Mouse (Mus musculus): ENCODE results near the gene Csrnp3. TPM values are rescaled to one million over a fixed set of nuclear protein-coding genes. Genes with fewer than 3 reads are reported as not detected.
A peak's percentile ranks its signal among the peaks of the same experiment; 100 is the strongest.
"Not testable (repeated sequence)": the region's sequence is repeated elsewhere in the genome, so short reads cannot be mapped to it uniquely, and the experiment has no call there.

Csrnp3 gene
- 2.3 and 2.5 TPM in 2 replicates for polyA plus RNA-seq (2015; fragmentation: Nextera tagmentation; extraction: Ambion mirVana)

- Histone ChIP-seq H3K4me3 (replicated peaks) (peak within 1 kb of the TSS; percentile 49), H3K9me3 (replicated peaks) (no peaks in the 10 kb centered on the region), H3K9ac (peak within 1 kb of the TSS; percentile 44), H3K27me3 (no peaks in the 10 kb centered on the region), H3K4me2 (peak within 1 kb of the TSS; percentile 66), H3K4me1 (0 out of 2 replicates have a peak, but pooled peaks cover 11% of the 10 kb centered on the region), H3K27ac (no peak within 1 kb of the TSS; the same call in 1 of the 2 replicates), H3K36me3 (no peaks in the 10 kb centered on the region)
- 2% methylated on average over 6 of the region's 6 CpGs for WGBS
- ATAC-seq (replicated peaks; ENCODE audit: low FRiP score): peak; percentile 94
Observed at GRCm38 (mm10) chr2:65845551-65845950, at the start of gene Csrnp3. Gene Csrnp3 (plus strand): TSS chr2:65845767.

GRCm38 (mm10) chr2:65801054-65801709, 44.4 kb upstream of the Csrnp3 start:
- 61% methylated on average over 1 of the region's 1 CpGs for WGBS
- no peaks in the 10 kb centered on the region for H3K4me1 ChIP-seq
- no peak overlapping the region for H3K9ac ChIP-seq
- peak; percentile 54; the same call in 1 of the 2 replicates for ATAC-seq (replicated peaks; ENCODE audit: low FRiP score)
- no peaks in the 10 kb centered on the region for H3K27me3 ChIP-seq
- peaks cover 6% of the 10 kb centered on the region; the same call in 1 of the 2 replicates for H3K9me3 ChIP-seq (replicated peaks)
- H3K36me3 ChIP-seq: no peaks in the 10 kb centered on the region
- no peak overlapping the region for H3K4me3 ChIP-seq (replicated peaks)
- H3K4me2 ChIP-seq: no peak overlapping the region
- H3K27ac ChIP-seq: no peak overlapping the region

- Histone ChIP-seq H3K4me2 (no peak overlapping the region), H3K9me3 (replicated peaks) (no peaks in the 10 kb centered on the region), H3K4me1 (no peaks in the 10 kb centered on the region), H3K9ac (no peak overlapping the region), H3K4me3 (replicated peaks) (no peak overlapping the region), H3K27me3 (no peaks in the 10 kb centered on the region), H3K36me3 (no peaks in the 10 kb centered on the region), H3K27ac (no peak overlapping the region)
- no peak for ATAC-seq (replicated peaks; ENCODE audit: low FRiP score)
- WGBS: 85% methylated on average over 6 of the region's 6 CpGs
Observed at GRCm38 (mm10) chr2:65806556-65806955, 39.0 kb upstream of the Csrnp3 start.

- H3K27me3 ChIP-seq; H3K4me1 ChIP-seq; H3K4me3 ChIP-seq (replicated peaks); ATAC-seq (replicated peaks; ENCODE audit: low FRiP score); H3K9ac ChIP-seq; H3K36me3 ChIP-seq; H3K4me2 ChIP-seq; H3K9me3 ChIP-seq (replicated peaks); H3K27ac ChIP-seq: not testable (repeated sequence)
- WGBS: 87% methylated on average over 6 of the region's 6 CpGs
Observed at GRCm38 (mm10) chr2:65811203-65811602, 34.4 kb upstream of the Csrnp3 start.

- Histone ChIP-seq H3K36me3 (no peaks in the 10 kb centered on the region), H3K27me3 (no peaks in the 10 kb centered on the region), H3K9ac (no peak overlapping the region), H3K27ac (peak overlapping the region; percentile 45; the same call in 1 of the 2 replicates), H3K4me2 (peak overlapping the region; percentile 49), H3K4me1 (no peaks in the 10 kb centered on the region), H3K4me3 (replicated peaks) (peak overlapping the region; percentile 28), H3K9me3 (replicated peaks) (no peaks in the 10 kb centered on the region)
- WGBS: 36% methylated on average over 20 of the region's 20 CpGs
- peak; percentile 81 for ATAC-seq (replicated peaks; ENCODE audit: low FRiP score)
Observed at GRCm38 (mm10) chr2:65818080-65818796, 27.3 kb upstream of the Csrnp3 start.

- no peak for ATAC-seq (replicated peaks; ENCODE audit: low FRiP score)
Observed at GRCm38 (mm10) chr2:65820114-65820769, 25.3 kb upstream of the Csrnp3 start.

GRCm38 (mm10) chr2:65826314-65826713, 19.3 kb upstream of the Csrnp3 start:
- 85% methylated on average over 2 of the region's 2 CpGs for WGBS
- H3K27me3 ChIP-seq: no peaks in the 10 kb centered on the region
- no peaks in the 10 kb centered on the region for H3K4me1 ChIP-seq
- no peak overlapping the region for H3K4me3 ChIP-seq (replicated peaks)
- no peak overlapping the region for H3K4me2 ChIP-seq
- ATAC-seq (replicated peaks; ENCODE audit: low FRiP score): no peak
- H3K36me3 ChIP-seq: no peaks in the 10 kb centered on the region
- no peak overlapping the region for H3K27ac ChIP-seq
- H3K9me3 ChIP-seq (replicated peaks): no peaks in the 10 kb centered on the region
- no peak overlapping the region for H3K9ac ChIP-seq

More at GRCm38 (mm10) chr2:65820114-65820769, 25.3 kb upstream of the Csrnp3 start:
- H3K4me3 ChIP-seq (replicated peaks): no peak overlapping the region
- no peaks in the 10 kb centered on the region for H3K9me3 ChIP-seq (replicated peaks)
- H3K27me3 ChIP-seq: no peaks in the 10 kb centered on the region
- H3K4me2 ChIP-seq: no peak overlapping the region
- no peak overlapping the region for H3K27ac ChIP-seq
- no peaks in the 10 kb centered on the region for H3K36me3 ChIP-seq
- WGBS: 75% methylated on average over 4 of the region's 4 CpGs
- H3K9ac ChIP-seq: no peak overlapping the region
- H3K4me1 ChIP-seq: no peaks in the 10 kb centered on the region

- no peaks in the 10 kb centered on the region for H3K36me3 ChIP-seq
Observed at GRCm38 (mm10) chr2:65826801-65827200, 18.8 kb upstream of the Csrnp3 start.

GRCm38 (mm10) chr2:65828699-65829098, 16.9 kb upstream of the Csrnp3 start:
- 92% methylated on average over 1 of the region's 1 CpGs for WGBS
- no peak overlapping the region for H3K27ac ChIP-seq
- H3K4me2 ChIP-seq: no peak overlapping the region
- no peaks in the 10 kb centered on the region for H3K36me3 ChIP-seq
- H3K27me3 ChIP-seq: no peaks in the 10 kb centered on the region
- no peak overlapping the region for H3K9ac ChIP-seq
- H3K4me3 ChIP-seq (replicated peaks): no peak overlapping the region
- no peak for ATAC-seq (replicated peaks; ENCODE audit: low FRiP score)
- H3K4me1 ChIP-seq: no peaks in the 10 kb centered on the region
- H3K9me3 ChIP-seq (replicated peaks): no peaks in the 10 kb centered on the region

More at GRCm38 (mm10) chr2:65826801-65827200, 18.8 kb upstream of the Csrnp3 start:
- Histone ChIP-seq H3K27ac (no peak overlapping the region), H3K4me2 (no peak overlapping the region), H3K27me3 (no peaks in the 10 kb centered on the region), H3K4me1 (no peaks in the 10 kb centered on the region), H3K9ac (no peak overlapping the region), H3K9me3 (replicated peaks) (no peaks in the 10 kb centered on the region), H3K4me3 (replicated peaks) (no peak overlapping the region)
- WGBS: 85% methylated on average over 6 of the region's 6 CpGs
- ATAC-seq (replicated peaks; ENCODE audit: low FRiP score): no peak

- no peak overlapping the region for H3K27ac ChIP-seq
- no peaks in the 10 kb centered on the region for H3K4me1 ChIP-seq
- H3K9ac ChIP-seq: no peak overlapping the region
- H3K4me2 ChIP-seq: no peak overlapping the region
- H3K36me3 ChIP-seq: no peaks in the 10 kb centered on the region
- ATAC-seq (replicated peaks; ENCODE audit: low FRiP score): no peak
- no peaks in the 10 kb centered on the region for H3K9me3 ChIP-seq (replicated peaks)
- no peaks in the 10 kb centered on the region for H3K27me3 ChIP-seq
- no peak overlapping the region for H3K4me3 ChIP-seq (replicated peaks)
- WGBS: 84% methylated on average over 11 of the region's 11 CpGs
Observed at GRCm38 (mm10) chr2:65832738-65833395, 12.7 kb upstream of the Csrnp3 start.

- Histone ChIP-seq H3K27ac (no peak overlapping the region), H3K36me3 (no peaks in the 10 kb centered on the region), H3K4me1 (no peaks in the 10 kb centered on the region), H3K27me3 (no peaks in the 10 kb centered on the region), H3K4me3 (replicated peaks) (no peak overlapping the region), H3K9ac (no peak overlapping the region), H3K4me2 (no peak overlapping the region), H3K9me3 (replicated peaks) (no peaks in the 10 kb centered on the region)
- WGBS: 78% methylated on average over 7 of the region's 7 CpGs
- ATAC-seq (replicated peaks; ENCODE audit: low FRiP score): no peak
Observed at GRCm38 (mm10) chr2:65833421-65833820, 12.1 kb upstream of the Csrnp3 start.

Data from kidney, embryonic 15.5 days (tissue).